Mouse (Mus musculus) ES-E14 (cell line): ENCODE data around the gene Cyfip2. TPM values are rescaled to one million over a fixed set of nuclear protein-coding genes. Genes with fewer than 3 reads are reported as not detected.

Experiments
- DNase-seq: peaks from one replicate; pipeline ENCODE4 v3.0.0-alpha.2; 2013; ENCODE audit warnings: low read depth, low spot score
- H3K27ac ChIP-seq: 2 replicates; pipeline ENCODE4 v1.5.1; 2012; ENCODE audit warnings: low read depth, mild to moderate bottlenecking, low read length, moderate library complexity, mixed read lengths; ENCODE audit not compliant: poor library complexity, insufficient read depth, severe bottlenecking
- H3K36me3 ChIP-seq: 2 replicates; pipeline ENCODE4 v1.6.1; 2012; ENCODE audit warnings: mild to moderate bottlenecking, low read length, moderate library complexity, mixed read lengths; ENCODE audit not compliant: control insufficient read depth, poor library complexity, insufficient read depth, severe bottlenecking
- H3K4me1 ChIP-seq, 2 experiments: fragments of 150-350 bp in 1 of 2; sonication (generic) in 1 of 2; 2 replicates each; pipeline ENCODE4 v1.6.1; 2012; ENCODE audit warnings: low read length in 2 of 2, mild to moderate bottlenecking in 1 of 2, mixed read lengths in 1 of 2; ENCODE audit not compliant: control insufficient read depth in 2 of 2, insufficient read depth in 2 of 2, poor library complexity in 1 of 2
- H3K4me3 ChIP-seq, 2 experiments: fragments of 150-350 bp in 1 of 2; sonication (generic) in 1 of 2; 2 replicates each; pipeline ENCODE4 v1.5.1; 2012; ENCODE audit warnings: low read length in 2 of 2, low read depth in 1 of 2, mild to moderate bottlenecking in 1 of 2, mixed read lengths in 1 of 2; ENCODE audit not compliant: insufficient read depth in 1 of 2, poor library complexity in 1 of 2, severe bottlenecking in 1 of 2
- H3K9ac ChIP-seq: 2 replicates; pipeline ENCODE4 v1.6.1; 2012; ENCODE audit warnings: low read depth, mild to moderate bottlenecking, low read length, mixed read lengths; ENCODE audit not compliant: poor library complexity, insufficient read depth, severe bottlenecking
- H3K9me3 ChIP-seq: fragments of 150-350 bp; sonication (generic); 2 replicates; pipeline ENCODE4 v1.6.1; 2012; ENCODE audit warnings: low read depth, mild to moderate bottlenecking, low read length; ENCODE audit not compliant: control insufficient read depth, insufficient read depth
- CHD2 ChIP-seq: IDR thresholded peaks from 2 replicates; pipeline ENCODE4 v1.6.1; 2014; ENCODE audit warnings: mild to moderate bottlenecking, low read depth, low read length, inconsistent platforms
- HCFC1 ChIP-seq: IDR thresholded peaks from 2 replicates; pipeline ENCODE4 v1.6.1; 2012; ENCODE audit warnings: low read length, inconsistent platforms, borderline replicate concordance; ENCODE audit not compliant: insufficient read depth
- MAFK ChIP-seq: IDR thresholded peaks from 2 replicates; pipeline ENCODE4 v1.6.1; 2014; ENCODE audit warnings: mild to moderate bottlenecking, low read depth, low read length, inconsistent platforms; ENCODE audit not compliant: insufficient read depth
- ZC3H11A ChIP-seq: IDR thresholded peaks from 2 replicates; pipeline ENCODE4 v1.6.1; 2012; ENCODE audit warnings: low read depth, mild to moderate bottlenecking, inconsistent platforms, low read length, borderline replicate concordance
- ZNF384 ChIP-seq: IDR thresholded peaks from 2 replicates; pipeline ENCODE4 v1.6.1; 2012; ENCODE audit warnings: low read depth, low read length, inconsistent platforms
- in situ Hi-C, 2 experiments: fragments of 600-800 bp; cut with MboI; formaldehyde crosslinking; loops; one replicate each; pipeline ENCODE4 v1.15.1; 2025; ENCODE audit warnings: low sequenced_read_pairs in 2 of 2, inconsistent platforms in 1 of 2; ENCODE audit not compliant: unreplicated experiment in 2 of 2
- total RNA-seq: library from RNA; depleted of rRNA; stranded (reverse); fragments of 300-350 nt; gene quantifications from 2 replicates; pipeline ENCODE4 v1.2.3, GENCODE M21; 2012

The Cyfip2 gene
- total RNA-seq, 1 experiment, result 7.4 TPM

GRCm38 (mm10) chr11:46202547-46202887 lies 110.1 kb downstream of the Cyfip2 start:
- H3K9me3 ChIP-seq, result no peaks in the 10 kb centered on the region
- no peak overlapping the region for H3K4me3 ChIP-seq
- in situ Hi-C loops, result no loop called here
- no peak for DNase-seq
- no peak overlapping the region for H3K9ac ChIP-seq
- peaks cover 2% of the 10 kb centered on the region; the same call in 1 of the 2 replicates for H3K36me3 ChIP-seq
- TF ChIP-seq ZNF384 (no peak), CHD2 (no peak), ZC3H11A (no peak), MAFK (no peak), HCFC1 (no peak)
- no peaks in the 10 kb centered on the region for H3K4me1 ChIP-seq
- no peak overlapping the region for H3K27ac ChIP-seq

GRCm38 (mm10) chr11:46201636-46202546 lies 110.8 kb downstream of the Cyfip2 start:
- TF ChIP-seq CHD2 (no peak), MAFK (no peak), HCFC1 (no peak), ZNF384 (no peak), ZC3H11A (no peak)
- Histone ChIP-seq H3K36me3 (peaks cover 2% of the 10 kb centered on the region; the same call in 1 of the 2 replicates), H3K9me3 (no peaks in the 10 kb centered on the region), H3K4me1 (no peaks in the 10 kb centered on the region), H3K4me3 (no peak overlapping the region), H3K9ac (no peak overlapping the region), H3K27ac (no peak overlapping the region)
- in situ Hi-C loops, result no loop called here
- DNase-seq, result no peak

GRCm38 (mm10) chr11:46200664-46201063 lies 112.0 kb downstream of the Cyfip2 start:
- in situ Hi-C loops, result no loop called here
- Histone ChIP-seq H3K9ac (no peak overlapping the region), H3K4me3 (no peak overlapping the region), H3K4me1 (no peaks in the 10 kb centered on the region), H3K9me3 (no peaks in the 10 kb centered on the region), H3K27ac (no peak overlapping the region), H3K36me3 (peaks cover 2% of the 10 kb centered on the region; the same call in 1 of the 2 replicates)
- no peak for TF ChIP-seq HCFC1
- TF ChIP-seq MAFK, result no peak
- no peak for TF ChIP-seq ZC3H11A
- TF ChIP-seq CHD2, result no peak
- no peak for DNase-seq

GRCm38 (mm10) chr11:46194175-46194574 lies 118.5 kb downstream of the Cyfip2 start:
- DNase-seq, result no peak
- Histone ChIP-seq H3K9ac (no peak overlapping the region), H3K27ac (no peak overlapping the region), H3K36me3 (peaks cover 2% of the 10 kb centered on the region; the same call in 1 of the 2 replicates), H3K4me3 (no peak overlapping the region), H3K4me1 (no peaks in the 10 kb centered on the region), H3K9me3 (no peaks in the 10 kb centered on the region)
- TF ChIP-seq ZC3H11A (no peak), CHD2 (no peak), ZNF384 (no peak), HCFC1 (no peak), MAFK (no peak)
- in situ Hi-C loops, result no loop called here

GRCm38 (mm10) chr11:46188283-46188682 lies 124.4 kb downstream of the Cyfip2 start:
- peaks cover 0 to 2% of the 10 kb centered on the region in 2 experiments; a peak in 1 of 4 replicates for H3K4me1 ChIP-seq
- H3K36me3 ChIP-seq, result no peaks in the 10 kb centered on the region
- no peak for TF ChIP-seq ZNF384
- TF ChIP-seq CHD2, result no peak
- no peak for TF ChIP-seq ZC3H11A
- no peak for TF ChIP-seq MAFK
- TF ChIP-seq HCFC1, result no peak
- H3K27ac ChIP-seq, result no peak overlapping the region
- H3K4me3 ChIP-seq, result no peak overlapping the region
- no peak overlapping the region for H3K9ac ChIP-seq
- in situ Hi-C loops, result no loop called here
- no peak for DNase-seq
- H3K9me3 ChIP-seq, result no peaks in the 10 kb centered on the region
